Mouse (Mus musculus) thymus, adult 2 months (tissue): ENCODE results near the gene Fam135a. TPM values are rescaled to one million over a fixed set of nuclear protein-coding genes. Genes with fewer than 3 reads are reported as not detected.

ENCODE experiments used
- DNase-seq: peaks from one replicate; pipeline ENCODE4 v3.0.0; 2021
- H3K27ac ChIP-seq: fragments of 200-500 bp; 2 replicates; pipeline ENCODE4 v1.5.1; 2012; ENCODE audit warnings: low read length, control low read depth; ENCODE audit not compliant: control insufficient read depth, insufficient read depth
- H3K27me3 ChIP-seq: fragments of 200-500 bp; 2 replicates; pipeline ENCODE4 v1.6.1; 2012; ENCODE audit warnings: mild to moderate bottlenecking, low read length, moderate library complexity, mixed read lengths; ENCODE audit not compliant: control insufficient read depth, insufficient read depth
- H3K36me3 ChIP-seq: fragments of 200-500 bp; 2 replicates; pipeline ENCODE4 v1.6.1; 2012; ENCODE audit warnings: mild to moderate bottlenecking, low read length, moderate library complexity; ENCODE audit not compliant: control insufficient read depth, insufficient read depth
- H3K4me1 ChIP-seq: fragments of 200-500 bp; replicated peaks from 2 replicates; pipeline ENCODE4 v1.6.1; 2012; ENCODE audit warnings: low read length; ENCODE audit not compliant: control insufficient read depth, insufficient read depth
- H3K4me3 ChIP-seq: fragments of 200-500 bp; 2 replicates; pipeline ENCODE4 v1.5.1; 2012; ENCODE audit warnings: mild to moderate bottlenecking, low read length, control low read depth, moderate library complexity; ENCODE audit not compliant: control insufficient read depth, insufficient read depth
- CTCF ChIP-seq: fragments of 200-500 bp; IDR thresholded peaks from 2 replicates; pipeline ENCODE4 v1.5.1; 2012; ENCODE audit warnings: mild to moderate bottlenecking, control low read depth, low read length, moderate library complexity, borderline replicate concordance; ENCODE audit not compliant: control insufficient read depth, poor library complexity, insufficient read depth; ENCODE audit errors: extremely low read depth
- POLR2A ChIP-seq: fragments of 200-500 bp; IDR thresholded peaks from 2 replicates; pipeline ENCODE4 v1.6.1; 2012; ENCODE audit warnings: mild to moderate bottlenecking, low read length, control low read depth, moderate library complexity; ENCODE audit not compliant: control insufficient read depth, poor library complexity, insufficient read depth; ENCODE audit errors: extremely low read depth
- WGBS: fragments of 180-500 bp; shearing (Covaris S2); methylation state at CpG from one replicate; pipeline ENCODE4 v1.1.7; 2018; 5-methylcytosine and 5-hydroxymethylcytosine counted together
- polyA plus RNA-seq: library from polyadenylated mRNA; depleted of rRNA; stranded (reverse); fragments of >200 nt; gene quantifications from 2 replicates; pipeline ENCODE4 v1.2.3, GENCODE M21; 2012; rRNA removed

The Fam135a gene
- polyA plus RNA-seq, result 0.65 and 1.1 TPM in 2 replicates

DNA sequence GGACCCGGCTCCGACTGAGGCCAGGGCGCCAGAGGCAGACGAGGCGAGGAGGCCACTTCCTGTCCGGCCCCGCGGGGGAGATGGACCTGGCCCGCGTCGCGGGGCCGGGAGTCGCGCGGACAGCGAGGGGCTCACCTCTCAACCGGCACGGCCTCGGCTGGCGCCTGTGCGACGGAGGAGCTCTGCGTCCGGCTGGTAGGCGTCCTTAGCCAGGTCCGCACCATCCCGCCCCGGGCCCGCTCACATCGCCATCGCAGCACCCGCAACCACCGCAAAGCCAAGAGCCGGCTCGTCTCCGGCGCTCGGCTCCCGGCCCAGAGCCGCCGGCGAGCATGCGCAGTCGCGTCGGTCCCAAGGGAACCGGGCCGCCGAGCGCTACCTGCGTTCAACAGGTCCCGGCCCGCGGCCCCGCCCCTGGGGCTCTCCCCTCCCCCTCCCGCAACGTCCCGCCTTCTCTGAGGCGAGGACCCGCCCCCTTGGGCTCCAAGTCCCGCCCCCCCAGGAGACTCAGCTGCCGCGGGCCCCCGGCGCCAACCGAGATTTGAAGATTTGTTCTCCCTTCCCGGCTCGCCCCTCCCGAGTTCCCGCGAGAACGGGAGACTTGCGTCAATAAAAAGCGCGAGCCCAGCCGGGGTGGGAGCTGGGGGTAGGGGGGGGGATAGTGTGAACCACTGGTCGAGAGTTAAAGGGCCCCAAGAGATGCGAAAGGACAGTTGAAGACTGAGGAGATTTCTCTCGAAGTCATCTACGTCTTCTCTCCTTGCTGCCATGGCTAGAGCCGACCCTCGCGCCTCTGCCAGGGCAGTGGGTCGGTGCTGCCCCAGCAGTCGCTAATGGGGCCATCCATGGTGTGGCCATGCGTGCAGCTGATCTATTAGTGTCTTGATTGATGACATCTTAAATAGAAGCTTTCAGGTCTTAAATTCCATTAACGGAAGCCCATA, at the start of gene Fam135a:
Fam135a (minus strand) TSS at position 416 of the 944 bp plus-strand sequence.
- Histone ChIP-seq H3K4me1 (peaks cover 10% of the 10 kb centered on the region; the same call in 1 of the 2 replicates), H3K36me3 (no peaks in the 10 kb centered on the region), H3K4me3 (peak within 1 kb of the TSS; percentile 51), H3K27me3 (peaks cover 11% of the 10 kb centered on the region), H3K27ac (no peak within 1 kb of the TSS)
- 2% methylated on average over 88 of the region's 88 CpGs for WGBS
- TF ChIP-seq POLR2A, result no peak
- TF ChIP-seq CTCF, result no peak
- peak; percentile 58 for DNase-seq

- H3K36me3 ChIP-seq, result no peaks in the 10 kb centered on the region
- WGBS, result 89% methylated on average over 8 of the region's 8 CpGs
- no peak overlapping the region for H3K27ac ChIP-seq
- H3K4me3 ChIP-seq, result no peak overlapping the region
- DNase-seq, result no peak
- TF ChIP-seq CTCF (no peak), POLR2A (no peak)
- H3K27me3 ChIP-seq, result no peaks in the 10 kb centered on the region
- no peaks in the 10 kb centered on the region for H3K4me1 ChIP-seq
Measured at GRCm38 (mm10) chr1:24143504-24143903, 43.4 kb upstream of the Fam135a start.

DNA sequence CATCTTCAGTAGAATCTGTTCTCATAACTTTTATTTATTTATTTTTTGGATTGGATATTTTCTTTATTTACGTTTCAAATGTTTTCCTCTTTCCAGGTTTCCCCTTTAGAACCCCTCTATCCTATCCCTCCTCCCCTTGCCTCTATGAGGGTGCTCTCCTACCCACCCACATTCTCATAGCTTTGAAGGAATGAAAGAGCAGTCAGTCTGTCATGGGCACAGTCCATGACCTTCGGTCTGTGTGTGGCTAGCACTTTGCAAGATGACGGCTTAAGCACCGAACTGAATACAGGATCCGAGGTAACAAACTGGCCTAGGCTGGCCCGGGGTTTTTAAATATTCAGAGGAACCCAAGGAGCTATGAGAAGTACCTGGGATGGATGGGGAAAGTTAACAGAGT, 40.4 kb upstream of the Fam135a start:
- no peaks in the 10 kb centered on the region for H3K36me3 ChIP-seq
- no peak overlapping the region for H3K27ac ChIP-seq
- H3K27me3 ChIP-seq, result no peaks in the 10 kb centered on the region
- H3K4me3 ChIP-seq, result no peak overlapping the region
- TF ChIP-seq CTCF (no peak), POLR2A (no peak)
- no peaks in the 10 kb centered on the region for H3K4me1 ChIP-seq
- no peak for DNase-seq
- 90% methylated on average over 6 of the region's 6 CpGs for WGBS

DNA sequence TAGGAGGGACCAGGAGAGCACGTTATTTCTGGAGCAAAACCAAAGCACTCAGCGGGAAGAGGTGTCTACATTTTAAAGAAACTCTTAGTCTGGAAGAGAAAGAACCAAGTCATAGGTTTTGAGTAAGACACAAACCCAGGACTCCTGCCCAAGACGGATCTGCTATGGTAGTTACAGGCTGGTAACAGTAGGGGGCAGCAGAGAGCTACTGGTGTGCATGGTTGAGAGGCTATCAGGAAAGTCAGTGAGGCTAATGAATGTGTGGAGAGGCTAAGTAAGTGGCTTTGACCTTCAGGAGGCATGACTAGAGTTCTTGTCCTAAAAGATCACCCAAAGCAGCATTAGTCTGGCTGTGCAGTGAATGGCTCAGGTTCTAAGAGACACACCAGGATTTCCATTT, 37.0 kb upstream of the Fam135a start:
- WGBS, result 8% methylated on average over 3 of the region's 3 CpGs
- Histone ChIP-seq H3K36me3 (no peaks in the 10 kb centered on the region), H3K4me3 (no peak overlapping the region), H3K4me1 (no peaks in the 10 kb centered on the region), H3K27me3 (no peaks in the 10 kb centered on the region), H3K27ac (no peak overlapping the region)
- TF ChIP-seq POLR2A (no peak), CTCF (no peak)
- peak; percentile 43 for DNase-seq

DNA sequence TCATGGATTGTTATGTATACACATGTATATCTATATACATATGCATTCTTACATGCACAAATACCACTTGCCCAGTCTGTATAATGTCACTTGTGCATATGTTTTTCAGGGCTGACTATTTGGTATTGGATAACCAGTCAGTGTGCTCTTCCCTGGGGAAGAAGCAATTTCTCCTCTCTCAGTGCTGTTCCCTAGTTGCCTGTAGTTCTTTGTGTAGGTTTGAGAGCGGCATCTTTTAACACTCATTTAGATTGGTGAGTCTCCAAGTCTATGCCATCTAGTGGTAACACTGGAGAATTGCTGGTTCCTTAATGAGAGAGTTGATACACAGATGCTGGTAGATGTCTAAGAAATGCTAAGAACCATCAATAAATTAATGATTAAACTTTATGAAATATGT, 34.7 kb upstream of the Fam135a start:
- no peak for TF ChIP-seq POLR2A
- TF ChIP-seq CTCF, result no peak
- WGBS, result 2% methylated on average over 1 of the region's 1 CpGs
- no peak for DNase-seq
- Histone ChIP-seq H3K27me3 (no peaks in the 10 kb centered on the region), H3K27ac (no peak overlapping the region), H3K4me1 (no peaks in the 10 kb centered on the region), H3K36me3 (no peaks in the 10 kb centered on the region), H3K4me3 (no peak overlapping the region)

- no peak overlapping the region for H3K4me3 ChIP-seq
- H3K27me3 ChIP-seq, result no peaks in the 10 kb centered on the region
- no peaks in the 10 kb centered on the region for H3K4me1 ChIP-seq
- no peak for DNase-seq
- TF ChIP-seq POLR2A (no peak), CTCF (no peak)
- no peak overlapping the region for H3K27ac ChIP-seq
- 50% methylated on average over 19 of the region's 19 CpGs for WGBS
- no peaks in the 10 kb centered on the region for H3K36me3 ChIP-seq
Measured at GRCm38 (mm10) chr1:24133853-24134252, 33.7 kb upstream of the Fam135a start.

- H3K27ac ChIP-seq, result no peak overlapping the region
- no peak for DNase-seq
- H3K4me1 ChIP-seq, result no peaks in the 10 kb centered on the region
- 80% methylated on average over 6 of the region's 6 CpGs for WGBS
- H3K36me3 ChIP-seq, result no peaks in the 10 kb centered on the region
- no peak for TF ChIP-seq POLR2A
- no peak for TF ChIP-seq CTCF
- no peaks in the 10 kb centered on the region for H3K27me3 ChIP-seq
- no peak overlapping the region for H3K4me3 ChIP-seq
Measured at GRCm38 (mm10) chr1:24127866-24128265, 27.7 kb upstream of the Fam135a start.
